Mouse (Mus musculus) spleen, postnatal 36 days (tissue): ENCODE data around the gene Acss1.
A peak's percentile ranks its signal among the peaks of the same experiment; 100 is the strongest.

ENCODE experiments used
- DNase-seq, 2 experiments: peaks; one replicate each; pipeline ENCODE4 v3.0.0; 2022; ENCODE audit warnings: low spot score in 2 of 2, mixed read lengths in 1 of 2

Acss1 gene

GRCm38 (mm10) chr2:150569847-150570590, 98.3 kb downstream of the Acss1 start, which contains the start of gene Cst7:
Gene Cst7 (plus strand): TSS chr2:150570415.
- peak; percentile 38 to 53 for DNase-seq
